Mouse (Mus musculus): ENCODE results near the gene Ankrd11. TPM values are rescaled to one million over a fixed set of nuclear protein-coding genes. Genes with fewer than 3 reads are reported as not detected.

Ankrd11 gene
- total and polyA plus RNA-seq, 3 experiments, result 57.3 to 128 (median 96.3) TPM

- Histone ChIP-seq H3K9me3 (replicated peaks) (no peaks in the 10 kb centered on the region), H3K27me3 (ENCODE audit: insufficient read depth, low read length) (peaks cover 71% of the 10 kb centered on the region), H3K4me1 (ENCODE audit: insufficient read depth, low read depth, low read length) (peaks cover 8% of the 10 kb centered on the region; the same call in 1 of the 2 replicates), H3K4me3 (ENCODE audit: low read depth, low read length) (no peak overlapping the region), H3K36me3 (replicated peaks) (no peaks in the 10 kb centered on the region)
- ATAC-seq (ENCODE audit: extremely low read depth, insufficient number of reproducible peaks, low FRiP score, poor library complexity, severe bottlenecking) (no peak), DNase-seq (ENCODE audit: low spot score) (no peak)
- TF ChIP-seq CTCF (IDR thresholded peaks at IDR 0.05; ENCODE audit: low read depth, low read length), result no peak
- no peak for TF ChIP-seq TAL1 (conservative IDR thresholded peaks at IDR 0.05; ENCODE audit: low read depth, low read length)
- no peak for TF ChIP-seq POLR2AphosphoS5 (IDR thresholded peaks at IDR 0.05; ENCODE audit: insufficient replicate concordance, low read depth, low read length)
- TF ChIP-seq GATA2 (IDR thresholded peaks at IDR 0.05; ENCODE audit: borderline replicate concordance, low read depth, low read length), result no peak
- TF ChIP-seq GATA1 (IDR thresholded peaks at IDR 0.05; ENCODE audit: borderline replicate concordance, low read length), result no peak
Observed at GRCm38 (mm10) chr8:122859843-122860242, 182.2 kb downstream of the Ankrd11 start.

GRCm38 (mm10) chr8:122856288-122856687 is 185.8 kb downstream of the Ankrd11 start:
- Histone ChIP-seq H3K27me3 (ENCODE audit: insufficient read depth, low read length) (peaks cover 81% of the 10 kb centered on the region), H3K36me3 (replicated peaks) (no peaks in the 10 kb centered on the region), H3K4me3 (ENCODE audit: low read depth, low read length) (no peak overlapping the region), H3K9me3 (replicated peaks) (no peaks in the 10 kb centered on the region), H3K4me1 (ENCODE audit: insufficient read depth, low read depth, low read length) (peaks cover 5% of the 10 kb centered on the region; the same call in 1 of the 2 replicates)
- ATAC-seq (ENCODE audit: extremely low read depth, insufficient number of reproducible peaks, low FRiP score, poor library complexity, severe bottlenecking), result no peak
- no peak for DNase-seq (ENCODE audit: low spot score)
- TF ChIP-seq GATA2 (IDR thresholded peaks at IDR 0.05; ENCODE audit: borderline replicate concordance, low read depth, low read length) (no peak), TAL1 (conservative IDR thresholded peaks at IDR 0.05; ENCODE audit: low read depth, low read length) (no peak), POLR2AphosphoS5 (IDR thresholded peaks at IDR 0.05; ENCODE audit: insufficient replicate concordance, low read depth, low read length) (no peak), CTCF (IDR thresholded peaks at IDR 0.05; ENCODE audit: low read depth, low read length) (no peak), GATA1 (IDR thresholded peaks at IDR 0.05; ENCODE audit: borderline replicate concordance, low read length) (no peak)

DNA sequence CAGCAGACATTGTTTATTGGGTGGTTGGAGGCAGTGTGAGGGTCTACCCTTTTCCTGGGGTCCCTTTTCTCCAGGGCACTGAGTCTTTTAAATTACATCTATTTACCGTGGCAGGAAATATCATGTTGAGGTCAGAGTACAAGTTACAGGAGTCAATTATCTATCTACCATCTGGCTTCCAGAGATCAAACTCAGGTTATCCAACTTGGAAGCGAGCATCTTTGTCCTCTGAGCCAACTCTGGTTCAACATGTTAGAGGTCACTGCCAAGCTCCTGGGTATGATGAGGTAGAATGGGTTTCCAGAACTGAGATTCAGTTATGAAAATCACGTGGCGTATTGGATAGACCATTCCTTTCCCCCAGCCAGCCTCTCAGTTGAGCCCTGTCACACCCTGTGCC is 187.0 kb downstream of the Ankrd11 start:
- Histone ChIP-seq H3K27me3 (ENCODE audit: insufficient read depth, low read length) (peaks cover 81% of the 10 kb centered on the region), H3K4me1 (ENCODE audit: insufficient read depth, low read depth, low read length) (peaks cover 5% of the 10 kb centered on the region), H3K4me3 (ENCODE audit: low read depth, low read length) (no peak overlapping the region), H3K9me3 (replicated peaks) (no peaks in the 10 kb centered on the region), H3K36me3 (replicated peaks) (no peaks in the 10 kb centered on the region)
- TF ChIP-seq GATA2 (IDR thresholded peaks at IDR 0.05; ENCODE audit: borderline replicate concordance, low read depth, low read length) (no peak), POLR2AphosphoS5 (IDR thresholded peaks at IDR 0.05; ENCODE audit: insufficient replicate concordance, low read depth, low read length) (no peak), GATA1 (IDR thresholded peaks at IDR 0.05; ENCODE audit: borderline replicate concordance, low read length) (no peak), TAL1 (conservative IDR thresholded peaks at IDR 0.05; ENCODE audit: low read depth, low read length) (no peak)
- DNase-seq (ENCODE audit: low spot score) (no peak), ATAC-seq (ENCODE audit: extremely low read depth, insufficient number of reproducible peaks, low FRiP score, poor library complexity, severe bottlenecking) (no peak)

DNA sequence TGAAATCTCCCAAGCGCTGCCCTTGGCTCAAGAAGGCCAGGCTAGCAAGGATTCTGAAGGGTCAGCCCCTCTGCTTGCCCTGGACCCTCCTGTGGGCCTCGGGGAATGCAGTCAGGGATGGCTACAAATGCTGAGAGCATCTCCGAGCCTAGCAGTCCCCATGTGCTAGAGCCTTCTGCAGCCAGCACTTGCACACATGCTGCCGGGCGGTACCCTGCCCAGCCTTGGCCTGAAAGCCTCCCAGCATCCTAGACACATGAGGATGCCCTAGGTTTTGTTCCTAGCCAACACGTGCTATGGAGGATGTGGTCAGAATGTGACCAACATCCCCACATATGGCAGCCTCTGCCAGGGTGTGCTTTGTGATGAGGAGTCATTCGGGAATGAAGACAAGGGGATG is 187.7 kb downstream of the Ankrd11 start:
- H3K9me3 ChIP-seq (replicated peaks), result no peaks in the 10 kb centered on the region
- H3K36me3 ChIP-seq (replicated peaks), result no peaks in the 10 kb centered on the region
- H3K4me3 ChIP-seq (ENCODE audit: low read depth, low read length), result no peak overlapping the region
- no peak for DNase-seq (ENCODE audit: low spot score)
- no peak for ATAC-seq (ENCODE audit: extremely low read depth, insufficient number of reproducible peaks, low FRiP score, poor library complexity, severe bottlenecking)
- no peak for TF ChIP-seq GATA1 (IDR thresholded peaks at IDR 0.05; ENCODE audit: borderline replicate concordance, low read length)
- no peak for TF ChIP-seq GATA2 (IDR thresholded peaks at IDR 0.05; ENCODE audit: borderline replicate concordance, low read depth, low read length)
- no peak for TF ChIP-seq POLR2AphosphoS5 (IDR thresholded peaks at IDR 0.05; ENCODE audit: insufficient replicate concordance, low read depth, low read length)
- no peak for TF ChIP-seq CTCF (IDR thresholded peaks at IDR 0.05; ENCODE audit: low read depth, low read length)
- no peak for TF ChIP-seq TAL1 (conservative IDR thresholded peaks at IDR 0.05; ENCODE audit: low read depth, low read length)
- peaks cover 84% of the 10 kb centered on the region for H3K27me3 ChIP-seq (ENCODE audit: insufficient read depth, low read length)
- H3K4me1 ChIP-seq (ENCODE audit: insufficient read depth, low read depth, low read length), result no peaks in the 10 kb centered on the region; the same call in 1 of the 2 replicates

DNA sequence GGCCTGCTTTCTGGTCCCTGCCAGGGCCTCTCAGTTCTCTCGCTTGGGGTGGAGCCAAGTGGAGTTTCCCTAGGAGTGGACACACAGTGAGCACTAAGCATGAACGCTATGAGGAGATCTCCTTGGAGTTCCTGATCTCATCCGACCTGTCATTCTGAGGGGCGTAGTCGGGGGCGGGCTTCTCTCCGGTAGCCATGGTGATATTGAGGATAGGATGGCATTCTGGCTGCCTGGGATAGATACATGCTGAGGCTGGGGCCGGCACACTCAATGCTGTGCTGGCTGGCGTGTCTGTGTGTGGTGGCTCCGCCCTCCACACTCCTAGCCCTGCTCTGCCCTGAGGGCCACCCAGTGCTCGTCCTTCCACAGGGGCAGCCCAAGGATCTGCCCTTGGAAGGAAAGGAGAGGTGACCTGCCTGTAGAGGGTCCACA is 188.7 kb downstream of the Ankrd11 start:
- Histone ChIP-seq H3K4me3 (ENCODE audit: low read depth, low read length) (no peak overlapping the region), H3K36me3 (replicated peaks) (no peaks in the 10 kb centered on the region), H3K27me3 (ENCODE audit: insufficient read depth, low read length) (peaks cover 89% of the 10 kb centered on the region), H3K9me3 (replicated peaks) (no peaks in the 10 kb centered on the region), H3K4me1 (ENCODE audit: insufficient read depth, low read depth, low read length) (peaks cover 2% of the 10 kb centered on the region)
- DNase-seq (ENCODE audit: low spot score) (no peak), ATAC-seq (ENCODE audit: extremely low read depth, insufficient number of reproducible peaks, low FRiP score, poor library complexity, severe bottlenecking) (no peak)
- TF ChIP-seq POLR2AphosphoS5 (IDR thresholded peaks at IDR 0.05; ENCODE audit: insufficient replicate concordance, low read depth, low read length), result no peak
- no peak for TF ChIP-seq GATA2 (IDR thresholded peaks at IDR 0.05; ENCODE audit: borderline replicate concordance, low read depth, low read length)

- peaks cover 6% of the 10 kb centered on the region for H3K4me1 ChIP-seq (ENCODE audit: insufficient read depth, low read depth, low read length)
- no peaks in the 10 kb centered on the region for H3K9me3 ChIP-seq (replicated peaks)
- ATAC-seq (ENCODE audit: extremely low read depth, insufficient number of reproducible peaks, low FRiP score, poor library complexity, severe bottlenecking) (no peak), DNase-seq (ENCODE audit: low spot score) (no peak)
- no peak overlapping the region for H3K4me3 ChIP-seq (ENCODE audit: low read depth, low read length)
- no peaks in the 10 kb centered on the region for H3K36me3 ChIP-seq (replicated peaks)
- H3K27me3 ChIP-seq (ENCODE audit: insufficient read depth, low read length), result peaks cover 94% of the 10 kb centered on the region
- TF ChIP-seq POLR2AphosphoS5 (IDR thresholded peaks at IDR 0.05; ENCODE audit: insufficient replicate concordance, low read depth, low read length) (no peak), GATA2 (IDR thresholded peaks at IDR 0.05; ENCODE audit: borderline replicate concordance, low read depth, low read length) (no peak), TAL1 (conservative IDR thresholded peaks at IDR 0.05; ENCODE audit: low read depth, low read length) (no peak), CTCF (IDR thresholded peaks at IDR 0.05; ENCODE audit: low read depth, low read length) (no peak), GATA1 (IDR thresholded peaks at IDR 0.05; ENCODE audit: borderline replicate concordance, low read length) (no peak)
Observed at GRCm38 (mm10) chr8:122852546-122852905, 189.6 kb downstream of the Ankrd11 start.

Measured in G1E (cell line).